Mouse (Mus musculus) bone marrow, adult 2 months (tissue): ENCODE results near the gene Grk3. TPM values are rescaled to one million over a fixed set of nuclear protein-coding genes. Genes with fewer than 3 reads are reported as not detected.

Experiments used
- H3K27ac ChIP-seq: fragments of 200-500 bp; 2 replicates; pipeline ENCODE4 v1.5.1; 2012; ENCODE audit warnings: low read depth, mild to moderate bottlenecking, control low read depth, inconsistent platforms, low read length; ENCODE audit not compliant: control insufficient read depth, poor library complexity, insufficient read depth
- H3K4me1 ChIP-seq: fragments of 200-500 bp; 2 replicates; pipeline ENCODE4 v1.6.1; 2011; ENCODE audit warnings: low read length; ENCODE audit not compliant: control insufficient read depth, insufficient read depth
- H3K4me3 ChIP-seq: fragments of 200-500 bp; replicated peaks from 2 replicates; pipeline ENCODE3; 2011; ENCODE audit warnings: mild to moderate bottlenecking, low read depth, low read length, control low read depth; ENCODE audit not compliant: control insufficient read depth
- CTCF ChIP-seq: fragments of 200-500 bp; IDR thresholded peaks from 2 replicates; pipeline ENCODE4 v1.5.1; 2011; ENCODE audit warnings: low read length, control low read depth; ENCODE audit not compliant: control insufficient read depth, insufficient read depth
- POLR2A ChIP-seq: fragments of 200-500 bp; IDR thresholded peaks from 2 replicates; pipeline ENCODE4 v1.6.1; 2011; ENCODE audit warnings: low read depth, mild to moderate bottlenecking, control low read depth, low read length, borderline replicate concordance; ENCODE audit not compliant: control insufficient read depth
- whole genome bisulfite sequencing: fragments of 180-500 bp; shearing (Covaris S2); methylation state at CpG from one replicate; pipeline ENCODE4 v1.1.7; 2018; 5-methylcytosine and 5-hydroxymethylcytosine counted together
- polyA plus RNA-seq: library from polyadenylated mRNA; stranded (reverse); fragments of >200 nt; gene quantifications from 2 replicates; pipeline ENCODE4 v1.2.4, GENCODE M21; 2011; ENCODE audit warnings: low replicate concordance; ENCODE audit not compliant: missing spikeins, insufficient read depth, insufficient read length

Gene Grk3
- polyA plus RNA-seq, 1 experiment: 17.4 TPM

- no peak overlapping the region for H3K27ac ChIP-seq
- no peak overlapping the region for H3K4me3 ChIP-seq
- H3K4me1 ChIP-seq: no peaks in the 10 kb centered on the region
- WGBS: 72% methylated on average over 17 of the region's 17 CpGs
- TF ChIP-seq POLR2A (no peak), CTCF (no peak)
Observed at GRCm38 (mm10) chr5:112886687-112887491, 128.7 kb downstream of the Grk3 start.

DNA sequence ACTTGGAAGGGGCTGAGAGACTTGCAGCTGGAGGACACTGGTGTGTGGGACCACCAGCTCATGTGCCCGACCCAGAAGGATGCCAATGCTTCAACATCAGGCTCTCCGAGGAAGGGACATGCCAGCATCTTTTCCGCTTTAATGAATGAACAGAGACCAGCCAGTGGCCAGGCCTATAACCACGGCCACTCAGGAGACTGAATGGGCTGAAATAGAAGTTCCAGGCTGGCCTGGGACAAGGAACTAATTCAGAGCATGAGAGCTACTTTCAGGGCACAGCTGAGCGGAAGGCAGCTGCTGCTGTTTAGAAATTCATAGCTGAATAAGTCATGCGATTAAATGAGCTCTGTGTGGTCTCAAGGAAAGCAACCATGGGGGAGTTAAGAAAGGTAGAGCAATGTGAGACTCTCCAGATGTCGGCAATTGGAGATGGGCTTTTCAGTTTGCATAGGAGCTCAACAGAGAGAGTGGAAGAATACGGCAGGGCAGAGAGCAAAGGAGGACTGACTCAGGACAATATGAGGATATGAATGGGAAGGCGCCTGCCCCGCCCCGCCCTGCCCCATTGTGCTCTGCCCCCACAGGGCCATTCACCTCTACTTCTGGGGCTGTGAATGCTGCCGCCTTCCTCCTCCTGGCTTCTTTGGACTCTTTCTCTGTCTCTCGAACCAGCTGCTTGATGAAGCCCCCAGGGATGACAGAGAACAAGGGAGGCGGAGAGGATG is 138.0 kb downstream of the Grk3 start:
- no peaks in the 10 kb centered on the region for H3K4me1 ChIP-seq
- no peak overlapping the region for H3K27ac ChIP-seq
- H3K4me3 ChIP-seq: no peak overlapping the region
- WGBS: 67% methylated on average over 14 of the region's 14 CpGs
- no peak for TF ChIP-seq CTCF
- no peak for TF ChIP-seq POLR2A

DNA sequence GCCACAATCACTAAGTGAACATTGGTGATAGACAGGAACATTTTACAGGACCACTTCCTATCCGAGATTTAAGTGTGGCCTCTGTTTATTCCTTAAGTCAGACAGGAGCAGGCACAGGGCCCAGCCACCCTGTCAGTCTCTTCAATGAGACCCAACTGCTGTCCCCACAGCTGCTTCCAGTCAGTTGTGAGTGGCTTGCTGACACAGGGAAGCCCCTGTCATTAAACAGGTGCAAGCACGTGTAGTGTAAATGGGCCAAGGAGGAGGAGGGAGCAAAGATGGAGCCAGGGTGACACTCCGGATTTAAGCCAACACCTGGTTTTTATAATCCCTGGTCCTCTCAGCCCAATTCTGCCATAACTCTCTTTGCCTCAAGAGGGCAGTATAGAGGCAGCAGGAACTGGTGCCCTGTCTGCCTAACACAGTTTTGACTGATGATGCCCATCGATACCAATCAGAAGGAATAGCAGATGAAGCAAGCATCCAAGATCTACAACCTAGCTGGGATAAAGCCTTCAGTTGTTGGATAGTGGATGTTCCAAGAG is 138.7 kb downstream of the Grk3 start:
- no peak overlapping the region for H3K27ac ChIP-seq
- TF ChIP-seq POLR2A (no peak), CTCF (peak; percentile 55)
- no peak overlapping the region for H3K4me3 ChIP-seq
- 27% methylated on average over 4 of the region's 4 CpGs for WGBS
- H3K4me1 ChIP-seq: no peaks in the 10 kb centered on the region

DNA sequence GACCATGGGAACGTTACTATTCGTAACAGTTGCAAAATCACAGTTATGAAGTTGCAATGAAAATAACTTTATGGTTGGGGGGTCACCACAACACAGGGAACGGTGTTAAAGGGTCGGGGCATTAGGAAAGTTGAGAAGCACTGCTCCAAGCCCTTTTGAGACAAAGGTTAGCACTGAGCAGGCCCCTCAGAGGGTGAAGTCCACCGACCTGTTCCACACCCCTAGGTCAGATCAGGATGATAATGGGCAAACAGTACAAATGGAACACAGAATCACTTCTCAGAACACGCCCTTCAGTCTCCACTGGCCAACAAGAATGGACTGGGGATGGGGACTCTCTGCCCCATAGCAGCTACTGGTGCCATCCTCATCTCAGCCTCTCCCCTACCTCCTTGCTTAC is 142.6 kb downstream of the Grk3 start:
- Histone ChIP-seq H3K4me1 (no peaks in the 10 kb centered on the region), H3K27ac (no peak overlapping the region), H3K4me3 (no peak overlapping the region)
- 38% methylated on average over 6 of the region's 6 CpGs for WGBS
- TF ChIP-seq CTCF (no peak), POLR2A (no peak)

GRCm38 (mm10) chr5:112870729-112871128 is 144.9 kb downstream of the Grk3 start:
- peak; percentile 73 for TF ChIP-seq CTCF
- TF ChIP-seq POLR2A: no peak
- no peak overlapping the region for H3K4me3 ChIP-seq
- no peak overlapping the region for H3K27ac ChIP-seq
- no peaks in the 10 kb centered on the region for H3K4me1 ChIP-seq
- WGBS: 22% methylated on average over 9 of the region's 9 CpGs

GRCm38 (mm10) chr5:112868620-112869019 is 147.0 kb downstream of the Grk3 start:
- no peaks in the 10 kb centered on the region for H3K4me1 ChIP-seq
- WGBS: 49% methylated on average over 5 of the region's 5 CpGs

GRCm38 (mm10) chr5:112864719-112865367 is 150.7 kb downstream of the Grk3 start:
- no peaks in the 10 kb centered on the region for H3K4me1 ChIP-seq
- WGBS: 50% methylated on average over 4 of the region's 4 CpGs
- H3K27ac ChIP-seq: no peak overlapping the region

More at GRCm38 (mm10) chr5:112868620-112869019, 147.0 kb downstream of the Grk3 start:
- Histone ChIP-seq H3K4me3 (no peak overlapping the region), H3K27ac (no peak overlapping the region)
- TF ChIP-seq CTCF: no peak
- TF ChIP-seq POLR2A: no peak

More at GRCm38 (mm10) chr5:112864719-112865367, 150.7 kb downstream of the Grk3 start:
- no peak overlapping the region for H3K4me3 ChIP-seq
- TF ChIP-seq CTCF (peak; percentile 51; the same call in 1 of the 2 replicates), POLR2A (no peak)

Other genes starting within 250 kb of the Grk3 start
- 0.27 and 0.90 TPM in 2 replicates for gene Myo18b, start 119.4 kb downstream of the Grk3 start, polyA plus RNA-seq
- gene Crybb2, start 54.3 kb upstream of the Grk3 start, polyA plus RNA-seq: not detected in 2 replicates
- not detected in 2 replicates for gene Crybb3, start 65.8 kb upstream of the Grk3 start, polyA plus RNA-seq
- gene 2900026A02Rik, start 205.4 kb upstream of the Grk3 start, polyA plus RNA-seq: 1.5 and 4.1 TPM in 2 replicates
- not detected in 2 replicates for gene Tmem211, start 211.1 kb upstream of the Grk3 start, polyA plus RNA-seq